Mouse (Mus musculus): ENCODE data around the gene Tmem108. TPM values are rescaled to one million over a fixed set of nuclear protein-coding genes. Genes with fewer than 3 reads are reported as not detected.

The Tmem108 gene
- polyA plus RNA-seq, 1 experiment from 2014 or later: 41.5 TPM

- WGBS: 88% methylated on average over 7 of the region's 7 CpGs
- no peak for ATAC-seq
- Histone ChIP-seq H3K36me3 (ENCODE audit: poor library complexity, severe bottlenecking) (no peaks in the 10 kb centered on the region), H3K27ac (no peak overlapping the region), H3K4me2 (no peak overlapping the region), H3K4me1 (peaks cover 4% of the 10 kb centered on the region), H3K9me3 (replicated peaks) (peaks cover 8% of the 10 kb centered on the region; the same call in 1 of the 2 replicates), H3K9ac (no peak overlapping the region), H3K4me3 (no peak overlapping the region), H3K27me3 (no peaks in the 10 kb centered on the region)
These were observed 312.5 kb downstream of the Tmem108 start for GRCm38 (mm10) chr9:103449092-103449491.

- no peak overlapping the region for H3K4me3 ChIP-seq
- H3K27ac ChIP-seq: no peak overlapping the region
- no peak for ATAC-seq
- WGBS: 90% methylated on average over 5 of the region's 5 CpGs
- H3K9me3 ChIP-seq (replicated peaks): peaks cover 8% of the 10 kb centered on the region; the same call in 1 of the 2 replicates
- no peaks in the 10 kb centered on the region for H3K36me3 ChIP-seq (ENCODE audit: poor library complexity, severe bottlenecking)
- H3K4me2 ChIP-seq: no peak overlapping the region
- no peak overlapping the region for H3K9ac ChIP-seq
- H3K4me1 ChIP-seq: peaks cover 25% of the 10 kb centered on the region
- H3K27me3 ChIP-seq: peaks cover 7% of the 10 kb centered on the region; the same call in 1 of the 2 replicates
These were observed 317.0 kb downstream of the Tmem108 start for GRCm38 (mm10) chr9:103444656-103445055.

GRCm38 (mm10) chr9:103443824-103444185 lies 317.8 kb downstream of the Tmem108 start:
- H3K4me1 ChIP-seq: peaks cover 25% of the 10 kb centered on the region
- H3K27ac ChIP-seq: peak overlapping the region; percentile 52
- peaks cover 7% of the 10 kb centered on the region; the same call in 1 of the 2 replicates for H3K27me3 ChIP-seq
- ATAC-seq: peak; percentile 67
- H3K9me3 ChIP-seq (replicated peaks): peaks cover 8% of the 10 kb centered on the region; the same call in 1 of the 2 replicates
- H3K9ac ChIP-seq: no peak overlapping the region
- H3K4me3 ChIP-seq: no peak overlapping the region
- H3K36me3 ChIP-seq (ENCODE audit: poor library complexity, severe bottlenecking): no peaks in the 10 kb centered on the region
- peak overlapping the region; percentile 33 for H3K4me2 ChIP-seq
- 8% methylated on average over 7 of the region's 7 CpGs for WGBS

- no peak overlapping the region for H3K9ac ChIP-seq
These were observed 318.4 kb downstream of the Tmem108 start for GRCm38 (mm10) chr9:103443121-103443823.

GRCm38 (mm10) chr9:103440597-103440996 lies 321.0 kb downstream of the Tmem108 start:
- 50% methylated on average over 3 of the region's 3 CpGs for WGBS
- H3K4me3 ChIP-seq: no peak overlapping the region
- peaks cover 8% of the 10 kb centered on the region; the same call in 1 of the 2 replicates for H3K9me3 ChIP-seq (replicated peaks)
- no peaks in the 10 kb centered on the region for H3K36me3 ChIP-seq (ENCODE audit: poor library complexity, severe bottlenecking)
- no peak overlapping the region for H3K4me2 ChIP-seq
- H3K9ac ChIP-seq: no peak overlapping the region
- H3K4me1 ChIP-seq: peaks cover 25% of the 10 kb centered on the region
- no peak for ATAC-seq
- no peak overlapping the region for H3K27ac ChIP-seq
- H3K27me3 ChIP-seq: peaks cover 7% of the 10 kb centered on the region; the same call in 1 of the 2 replicates

More at GRCm38 (mm10) chr9:103443121-103443823, 318.4 kb downstream of the Tmem108 start:
- peaks cover 7% of the 10 kb centered on the region; the same call in 1 of the 2 replicates for H3K27me3 ChIP-seq
- 8% methylated on average over 13 of the region's 13 CpGs for WGBS
- peaks cover 8% of the 10 kb centered on the region; the same call in 1 of the 2 replicates for H3K9me3 ChIP-seq (replicated peaks)
- peak overlapping the region; percentile 52 for H3K27ac ChIP-seq
- H3K4me2 ChIP-seq: peak overlapping the region; percentile 33
- peak; percentile 81 for ATAC-seq
- H3K4me1 ChIP-seq: peaks cover 25% of the 10 kb centered on the region
- H3K36me3 ChIP-seq (ENCODE audit: poor library complexity, severe bottlenecking): no peaks in the 10 kb centered on the region
- H3K4me3 ChIP-seq: no peak overlapping the region

GRCm38 (mm10) chr9:103437104-103437503 lies 324.5 kb downstream of the Tmem108 start:
- peaks cover 9% of the 10 kb centered on the region for H3K4me1 ChIP-seq
- H3K27me3 ChIP-seq: peaks cover 7% of the 10 kb centered on the region; the same call in 1 of the 2 replicates
- no peaks in the 10 kb centered on the region for H3K9me3 ChIP-seq (replicated peaks)
- H3K4me3 ChIP-seq: no peak overlapping the region
- ATAC-seq: no peak
- H3K27ac ChIP-seq: no peak overlapping the region
- no peaks in the 10 kb centered on the region for H3K36me3 ChIP-seq (ENCODE audit: poor library complexity, severe bottlenecking)
- H3K9ac ChIP-seq: no peak overlapping the region
- H3K4me2 ChIP-seq: no peak overlapping the region
- WGBS: 83% methylated on average over 5 of the region's 5 CpGs

GRCm38 (mm10) chr9:103434116-103434515 lies 327.5 kb downstream of the Tmem108 start:
- H3K4me1 ChIP-seq: peaks cover 10% of the 10 kb centered on the region
- H3K36me3 ChIP-seq (ENCODE audit: poor library complexity, severe bottlenecking): no peaks in the 10 kb centered on the region
- no peak for ATAC-seq
- H3K27me3 ChIP-seq: no peaks in the 10 kb centered on the region
- no peak overlapping the region for H3K4me2 ChIP-seq
- H3K27ac ChIP-seq: no peak overlapping the region
- H3K9me3 ChIP-seq (replicated peaks): no peaks in the 10 kb centered on the region
- 60% methylated on average over 4 of the region's 4 CpGs for WGBS
- H3K4me3 ChIP-seq: no peak overlapping the region
- no peak overlapping the region for H3K9ac ChIP-seq

Other genes starting within 250 kb of the Tmem108 start
- gene Nphp3, start 240.7 kb upstream of the Tmem108 start, polyA plus RNA-seq (2015; fragmentation: Nextera tagmentation; extraction: Ambion mirVana): 2.9 and 3.1 TPM in 2 replicates

Measured in forebrain, embryonic 13.5 days (tissue).